Mouse (Mus musculus): ENCODE measurements around the gene Fbxl13. TPM values are rescaled to one million over a fixed set of nuclear protein-coding genes. Genes with fewer than 3 reads are reported as not detected.

The Fbxl13 gene
- polyA plus RNA-seq, 1 experiment from 2014 or later = 0.26 TPM

GRCm38 (mm10) chr5:21498490-21498889 lies 146.9 kb downstream of the Fbxl13 start:
- Histone ChIP-seq H3K4me1 (peaks cover 4% of the 10 kb centered on the region; the same call in 1 of the 2 replicates), H3K36me3 (no peaks in the 10 kb centered on the region), H3K27ac (no peak overlapping the region), H3K9me3 (no peaks in the 10 kb centered on the region), H3K4me3 (no peak overlapping the region), H3K27me3 (ENCODE audit: insufficient read depth, poor library complexity, severe bottlenecking) (no peaks in the 10 kb centered on the region)
- no peak for DNase-seq (ENCODE audit: low spot score)
- WGBS = 83% methylated on average over 2 of the region's 2 CpGs

DNA sequence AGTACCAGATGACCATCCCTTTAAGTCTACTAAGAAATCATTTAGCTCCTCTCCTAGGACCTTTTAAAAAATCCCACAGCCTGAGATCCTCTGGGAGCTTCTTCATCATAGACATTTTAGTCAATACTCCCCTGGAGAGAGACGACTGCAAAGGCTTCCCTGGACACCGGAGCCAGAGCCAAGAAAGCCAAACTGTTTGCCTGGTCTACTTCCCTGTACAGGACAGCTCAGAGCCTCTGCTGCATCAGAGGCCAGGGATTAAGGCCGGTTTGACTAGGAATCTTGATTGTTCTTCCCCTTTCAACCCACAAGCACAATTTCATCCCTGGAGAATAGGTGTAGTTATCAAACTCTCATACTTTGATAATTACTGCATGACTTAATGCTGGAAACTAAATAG lies 148.6 kb downstream of the Fbxl13 start:
- Histone ChIP-seq H3K4me3 (no peak overlapping the region), H3K9me3 (no peaks in the 10 kb centered on the region), H3K27me3 (ENCODE audit: insufficient read depth, poor library complexity, severe bottlenecking) (no peaks in the 10 kb centered on the region), H3K36me3 (no peaks in the 10 kb centered on the region), H3K27ac (no peak overlapping the region), H3K4me1 (peaks cover 4% of the 10 kb centered on the region; the same call in 1 of the 2 replicates)
- no peak for DNase-seq (ENCODE audit: low spot score)
- 66% methylated on average over 3 of the region's 3 CpGs for WGBS

DNA sequence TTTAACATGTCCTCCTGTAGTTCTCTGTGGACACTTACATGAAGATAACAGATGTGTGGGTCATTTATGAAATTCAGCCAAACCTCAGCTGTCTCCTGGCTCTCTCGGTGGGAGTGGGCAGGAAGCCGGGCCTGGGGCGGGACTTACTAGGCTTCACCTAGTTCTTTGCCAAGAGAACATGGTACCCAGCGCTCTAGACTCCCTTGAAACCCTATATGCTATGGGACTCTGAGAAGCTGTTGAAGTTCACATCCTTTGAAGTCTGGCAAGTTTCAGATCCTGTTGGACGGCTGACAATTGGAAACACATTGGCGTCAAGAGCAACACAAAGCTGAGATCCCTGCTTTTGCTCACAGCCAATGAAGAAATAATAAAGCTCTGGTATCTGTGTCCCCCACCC lies 149.1 kb downstream of the Fbxl13 start:
- Histone ChIP-seq H3K27ac (no peak overlapping the region), H3K36me3 (no peaks in the 10 kb centered on the region), H3K9me3 (no peaks in the 10 kb centered on the region), H3K4me3 (no peak overlapping the region), H3K4me1 (peaks cover 4% of the 10 kb centered on the region; the same call in 1 of the 2 replicates), H3K27me3 (ENCODE audit: insufficient read depth, poor library complexity, severe bottlenecking) (no peaks in the 10 kb centered on the region)
- 67% methylated on average over 6 of the region's 6 CpGs for WGBS
- DNase-seq (ENCODE audit: low spot score) = no peak

DNA sequence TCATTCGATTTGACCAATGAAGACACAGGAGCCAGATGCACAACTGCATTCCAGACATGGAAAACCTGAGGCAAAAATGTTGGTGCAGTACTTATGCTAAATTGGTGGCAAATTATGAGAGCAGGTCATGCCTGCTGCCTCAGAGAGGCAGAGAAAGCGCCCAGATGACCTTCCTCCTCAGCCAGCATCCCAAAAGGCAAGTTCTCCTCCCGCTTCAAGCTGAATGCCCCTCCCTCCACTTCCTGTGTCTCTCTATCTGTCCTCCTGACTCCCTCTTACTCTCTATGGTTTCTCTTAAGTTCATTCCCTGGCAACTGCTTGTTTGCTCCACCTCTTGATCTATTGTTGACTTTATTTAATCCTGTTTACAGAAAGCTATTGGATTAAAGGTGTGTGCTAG lies 150.7 kb downstream of the Fbxl13 start:
- H3K36me3 ChIP-seq = no peaks in the 10 kb centered on the region
- H3K27ac ChIP-seq = no peak overlapping the region
- H3K9me3 ChIP-seq = no peaks in the 10 kb centered on the region
- H3K4me1 ChIP-seq = peaks cover 4% of the 10 kb centered on the region; the same call in 1 of the 2 replicates
- 55% methylated on average over 3 of the region's 3 CpGs for WGBS
- H3K27me3 ChIP-seq (ENCODE audit: insufficient read depth, poor library complexity, severe bottlenecking) = no peaks in the 10 kb centered on the region
- H3K4me3 ChIP-seq = no peak overlapping the region
- no peak for DNase-seq (ENCODE audit: low spot score)

DNA sequence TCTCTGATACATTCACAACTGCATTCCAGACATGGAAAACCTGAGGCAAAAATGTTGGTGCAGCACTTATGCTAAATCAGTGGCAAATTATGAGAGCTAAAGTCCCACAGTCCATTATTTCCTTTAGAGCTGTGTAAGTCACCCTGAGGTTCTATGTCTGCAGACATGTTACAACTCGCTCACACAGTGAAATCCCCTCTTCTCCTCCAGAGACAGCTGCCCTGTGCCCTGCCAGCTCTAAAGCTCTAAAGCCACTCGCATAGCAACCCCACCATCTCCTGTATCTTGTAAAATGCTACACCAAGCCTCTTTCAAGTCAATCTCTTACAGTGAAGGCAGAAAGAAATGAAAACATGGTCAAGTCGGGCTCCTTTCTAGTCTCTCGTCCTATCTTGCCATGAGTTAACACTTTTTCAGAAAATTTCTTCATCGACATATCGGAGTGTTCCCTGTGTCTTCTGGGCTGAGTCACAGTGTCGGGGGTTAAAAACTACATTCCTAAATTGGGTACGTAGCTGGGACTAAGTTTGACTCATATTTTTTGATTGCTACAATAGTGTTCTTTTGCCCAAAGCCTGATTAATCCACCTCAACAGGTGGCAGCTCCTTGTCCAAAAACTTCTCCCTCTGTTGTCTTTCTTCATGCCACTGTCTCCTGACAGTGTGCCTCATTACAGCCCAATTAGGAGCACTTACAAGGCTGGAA lies 152.0 kb downstream of the Fbxl13 start:
- Histone ChIP-seq H3K4me1 (peaks cover 4% of the 10 kb centered on the region; the same call in 1 of the 2 replicates), H3K4me3 (no peak overlapping the region), H3K27ac (no peak overlapping the region), H3K36me3 (no peaks in the 10 kb centered on the region), H3K27me3 (ENCODE audit: insufficient read depth, poor library complexity, severe bottlenecking) (no peaks in the 10 kb centered on the region), H3K9me3 (no peaks in the 10 kb centered on the region)
- DNase-seq (ENCODE audit: low spot score) = no peak
- WGBS = 82% methylated on average over 8 of the region's 8 CpGs

DNA sequence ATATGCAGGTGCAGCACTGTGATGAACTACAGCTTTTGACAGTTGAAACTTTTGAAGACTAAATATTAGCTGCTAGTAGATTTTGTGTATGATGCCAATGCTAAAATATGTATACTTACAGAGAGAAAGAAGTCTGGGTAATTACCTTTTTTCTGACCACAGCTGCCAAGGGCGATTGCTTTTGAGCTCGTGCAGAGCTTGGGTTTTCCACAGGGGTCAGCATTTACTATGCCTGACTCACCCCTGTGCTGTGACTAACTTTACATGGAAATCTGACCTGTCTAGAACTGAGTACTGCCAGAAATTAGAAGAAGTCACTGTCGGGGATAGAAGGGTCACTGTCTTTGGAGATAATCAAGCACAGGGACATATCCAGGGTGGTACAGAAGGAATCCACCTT lies 153.2 kb downstream of the Fbxl13 start:
- no peaks in the 10 kb centered on the region for H3K36me3 ChIP-seq
- DNase-seq (ENCODE audit: low spot score) = no peak
- H3K27ac ChIP-seq = no peak overlapping the region
- 73% methylated on average over 3 of the region's 3 CpGs for WGBS
- H3K4me3 ChIP-seq = no peak overlapping the region
- H3K4me1 ChIP-seq = peaks cover 4% of the 10 kb centered on the region; the same call in 1 of the 2 replicates
- H3K9me3 ChIP-seq = no peaks in the 10 kb centered on the region
- H3K27me3 ChIP-seq (ENCODE audit: insufficient read depth, poor library complexity, severe bottlenecking) = no peaks in the 10 kb centered on the region

DNA sequence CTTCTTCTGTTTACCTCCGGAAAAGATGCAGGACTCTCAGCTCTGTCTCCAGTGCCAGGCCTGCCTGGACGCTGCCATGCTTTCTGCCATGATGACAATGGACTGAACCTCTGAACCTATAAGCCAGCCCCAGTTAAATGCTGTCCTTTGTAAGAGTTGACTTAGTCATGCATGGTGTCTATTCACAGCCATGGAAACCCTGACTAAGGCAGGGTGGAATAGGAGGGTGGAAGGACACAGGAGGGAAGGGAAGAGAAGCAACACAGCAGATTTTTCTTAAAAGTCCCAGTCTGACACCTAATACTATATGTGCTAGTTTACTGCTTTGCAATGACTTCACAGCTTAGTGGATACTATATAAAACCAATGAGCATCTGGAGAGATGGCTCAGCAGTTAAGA lies 154.0 kb downstream of the Fbxl13 start:
- 85% methylated on average over 2 of the region's 2 CpGs for WGBS
- no peaks in the 10 kb centered on the region for H3K36me3 ChIP-seq
- no peaks in the 10 kb centered on the region for H3K9me3 ChIP-seq
- H3K27me3 ChIP-seq (ENCODE audit: insufficient read depth, poor library complexity, severe bottlenecking) = no peaks in the 10 kb centered on the region
- no peak overlapping the region for H3K4me3 ChIP-seq
- no peak for DNase-seq (ENCODE audit: low spot score)
- H3K27ac ChIP-seq = no peak overlapping the region
- H3K4me1 ChIP-seq = peaks cover 4% of the 10 kb centered on the region; the same call in 1 of the 2 replicates

GRCm38 (mm10) chr5:21489135-21489534 lies 156.3 kb downstream of the Fbxl13 start:
- no peaks in the 10 kb centered on the region for H3K9me3 ChIP-seq
- WGBS = 78% methylated on average over 4 of the region's 4 CpGs
- DNase-seq (ENCODE audit: low spot score) = no peak
- no peaks in the 10 kb centered on the region for H3K4me1 ChIP-seq
- H3K4me3 ChIP-seq = no peak overlapping the region
- no peaks in the 10 kb centered on the region for H3K36me3 ChIP-seq
- no peak overlapping the region for H3K27ac ChIP-seq
- H3K27me3 ChIP-seq (ENCODE audit: insufficient read depth, poor library complexity, severe bottlenecking) = no peaks in the 10 kb centered on the region

DNA sequence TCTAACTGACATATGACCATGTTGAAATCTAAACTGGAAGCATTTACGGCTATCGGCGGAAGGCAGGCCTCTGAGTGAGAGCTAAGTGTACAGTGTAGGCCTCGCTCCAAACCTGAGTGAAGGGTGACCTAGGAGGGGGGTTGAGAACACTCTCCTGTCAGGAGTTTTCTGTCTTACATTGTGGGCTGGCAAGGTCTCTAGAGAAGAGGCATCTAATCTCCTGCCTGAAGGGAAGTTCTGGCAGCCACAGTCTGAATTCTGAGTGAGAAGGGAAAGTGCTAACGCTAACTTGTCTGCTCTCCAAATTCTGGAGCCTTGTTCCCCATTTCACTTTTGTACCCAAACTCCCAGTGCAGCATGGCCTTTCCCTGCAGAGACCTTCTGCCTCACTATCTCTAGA lies 156.9 kb downstream of the Fbxl13 start:
- no peak for DNase-seq (ENCODE audit: low spot score)
- WGBS = 92% methylated on average over 5 of the region's 5 CpGs
- no peak overlapping the region for H3K27ac ChIP-seq

DNA sequence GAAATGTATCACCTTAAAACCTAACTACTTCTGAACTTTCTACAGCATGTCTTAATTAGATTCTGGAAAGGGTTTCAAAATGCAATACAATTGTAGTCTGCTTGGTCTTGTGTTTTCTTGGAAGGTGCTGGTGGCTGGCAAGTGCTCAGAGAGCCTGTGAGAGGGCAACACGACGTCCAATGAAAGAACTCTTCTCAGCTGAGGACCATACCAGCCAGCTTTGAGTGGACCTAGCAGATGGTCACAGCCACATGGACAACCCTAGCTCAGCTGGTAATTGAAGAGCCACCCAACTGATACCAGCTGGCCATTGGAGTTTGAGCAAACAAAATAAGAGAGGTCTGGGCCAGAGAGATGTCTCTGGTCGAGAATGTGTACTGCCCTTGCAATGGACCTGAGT lies 157.7 kb downstream of the Fbxl13 start:
- Histone ChIP-seq H3K36me3 (no peaks in the 10 kb centered on the region), H3K4me3 (no peak overlapping the region), H3K27ac (no peak overlapping the region), H3K9me3 (no peaks in the 10 kb centered on the region), H3K4me1 (peaks cover 1% of the 10 kb centered on the region; the same call in 1 of the 2 replicates), H3K27me3 (ENCODE audit: insufficient read depth, poor library complexity, severe bottlenecking) (no peaks in the 10 kb centered on the region)
- 80% methylated on average over 3 of the region's 3 CpGs for WGBS
- DNase-seq (ENCODE audit: low spot score) = no peak

More for the DNA sequence above, 156.9 kb downstream of the Fbxl13 start:
- Histone ChIP-seq H3K9me3 (no peaks in the 10 kb centered on the region), H3K4me1 (no peaks in the 10 kb centered on the region), H3K27me3 (ENCODE audit: insufficient read depth, poor library complexity, severe bottlenecking) (no peaks in the 10 kb centered on the region), H3K36me3 (no peaks in the 10 kb centered on the region), H3K4me3 (no peak overlapping the region)

GRCm38 (mm10) chr5:21487306-21487705 lies 158.1 kb downstream of the Fbxl13 start:
- no peak for DNase-seq (ENCODE audit: low spot score)
- H3K27ac ChIP-seq = no peak overlapping the region
- no peak overlapping the region for H3K4me3 ChIP-seq
- H3K9me3 ChIP-seq = no peaks in the 10 kb centered on the region
- no peaks in the 10 kb centered on the region for H3K27me3 ChIP-seq (ENCODE audit: insufficient read depth, poor library complexity, severe bottlenecking)
- H3K4me1 ChIP-seq = peaks cover 5% of the 10 kb centered on the region; the same call in 1 of the 2 replicates
- no peaks in the 10 kb centered on the region for H3K36me3 ChIP-seq
- 91% methylated on average over 3 of the region's 3 CpGs for WGBS

- Histone ChIP-seq H3K27me3 (ENCODE audit: insufficient read depth, poor library complexity, severe bottlenecking) (no peaks in the 10 kb centered on the region), H3K36me3 (no peaks in the 10 kb centered on the region), H3K4me3 (no peak overlapping the region), H3K9me3 (no peaks in the 10 kb centered on the region), H3K4me1 (peaks cover 5% of the 10 kb centered on the region; the same call in 1 of the 2 replicates), H3K27ac (no peak overlapping the region)
- DNase-seq (ENCODE audit: low spot score) = no peak
- 75% methylated on average over 5 of the region's 5 CpGs for WGBS
Observed at GRCm38 (mm10) chr5:21486798-21487197, 158.6 kb downstream of the Fbxl13 start.

GRCm38 (mm10) chr5:21485197-21485829 lies 160.1 kb downstream of the Fbxl13 start:
- Histone ChIP-seq H3K27me3 (ENCODE audit: insufficient read depth, poor library complexity, severe bottlenecking) (no peaks in the 10 kb centered on the region), H3K9me3 (no peaks in the 10 kb centered on the region), H3K4me3 (no peak overlapping the region), H3K4me1 (peaks cover 5% of the 10 kb centered on the region; the same call in 1 of the 2 replicates), H3K36me3 (no peaks in the 10 kb centered on the region; the same call in 1 of the 2 replicates), H3K27ac (no peak overlapping the region)
- no peak for DNase-seq (ENCODE audit: low spot score)
- WGBS = 87% methylated on average over 8 of the region's 8 CpGs

Data from heart, embryonic 10.5 days (tissue).